Mouse (Mus musculus): Measurements from ENCODE around the gene Cdc14a. TPM values are rescaled to one million over a fixed set of nuclear protein-coding genes. Genes with fewer than 3 reads are reported as not detected.

Cdc14a gene
- polyA plus RNA-seq, 1 experiment: 8.0 TPM

GRCm38 (mm10) chr3:116226915-116227314 lies 196.9 kb downstream of the Cdc14a start:
- no peaks in the 10 kb centered on the region for H3K36me3 ChIP-seq (ENCODE audit: control insufficient read depth, insufficient read depth, low read length)
- DNase-seq: no peak
- no peaks in the 10 kb centered on the region for H3K27me3 ChIP-seq (ENCODE audit: control insufficient read depth, insufficient read depth, low read length)
- no peaks in the 10 kb centered on the region for H3K4me1 ChIP-seq (replicated peaks; ENCODE audit: control insufficient read depth, insufficient read depth, low read length)
- TF ChIP-seq POLR2A (IDR thresholded peaks at IDR 0.05; ENCODE audit: control insufficient read depth, extremely low read depth, insufficient read depth, low read length, poor library complexity) (no peak), CTCF (IDR thresholded peaks at IDR 0.05; ENCODE audit: borderline replicate concordance, control insufficient read depth, extremely low read depth, insufficient read depth, low read length, poor library complexity) (no peak)
- H3K4me3 ChIP-seq (ENCODE audit: control insufficient read depth, insufficient read depth, low read length): no peak overlapping the region
- 84% methylated on average over 6 of the region's 6 CpGs for WGBS
- H3K27ac ChIP-seq (ENCODE audit: control insufficient read depth, insufficient read depth, low read length): no peak overlapping the region

Other genes with a start within 250 kb of the Cdc14a start
- gene Gpr88, start 170.5 kb downstream of the Cdc14a start, polyA plus RNA-seq (2012; rRNA removed): 0.94 and 1.1 TPM in 2 replicates
- 34.9 and 36.7 TPM in 2 replicates for gene Rtca, start 84.2 kb upstream of the Cdc14a start, polyA plus RNA-seq (2012; rRNA removed)
- 7.4 and 8.7 TPM in 2 replicates for gene Dbt, start 89.0 kb upstream of the Cdc14a start, polyA plus RNA-seq (2012; rRNA removed)
- 0.31 and 1.7 TPM in 2 replicates for gene Lrrc39, start 138.9 kb upstream of the Cdc14a start, polyA plus RNA-seq (2012; rRNA removed)
- 7.6 and 8.9 TPM in 2 replicates for gene Sass6, start 170.9 kb upstream of the Cdc14a start, polyA plus RNA-seq (2012; rRNA removed)
- 10.7 and 12.9 TPM in 2 replicates for gene Trmt13, start 190.6 kb upstream of the Cdc14a start, polyA plus RNA-seq (2012; rRNA removed)
- 25.2 and 28.6 TPM in 2 replicates for gene Mfsd14a, start 238.6 kb upstream of the Cdc14a start, polyA plus RNA-seq (2012; rRNA removed)

All from thymus, adult 2 months (tissue).